Mouse (Mus musculus) kidney, adult 8-10 months (tissue): Measurements from ENCODE around the gene Smpd2.
A peak's percentile ranks its signal among the peaks of the same experiment; 100 is the strongest.

Source experiments
- DNase-seq, 2 experiments: peaks; one replicate each; pipeline ENCODE4 v3.0.0; 2022

Gene Smpd2

DNA sequence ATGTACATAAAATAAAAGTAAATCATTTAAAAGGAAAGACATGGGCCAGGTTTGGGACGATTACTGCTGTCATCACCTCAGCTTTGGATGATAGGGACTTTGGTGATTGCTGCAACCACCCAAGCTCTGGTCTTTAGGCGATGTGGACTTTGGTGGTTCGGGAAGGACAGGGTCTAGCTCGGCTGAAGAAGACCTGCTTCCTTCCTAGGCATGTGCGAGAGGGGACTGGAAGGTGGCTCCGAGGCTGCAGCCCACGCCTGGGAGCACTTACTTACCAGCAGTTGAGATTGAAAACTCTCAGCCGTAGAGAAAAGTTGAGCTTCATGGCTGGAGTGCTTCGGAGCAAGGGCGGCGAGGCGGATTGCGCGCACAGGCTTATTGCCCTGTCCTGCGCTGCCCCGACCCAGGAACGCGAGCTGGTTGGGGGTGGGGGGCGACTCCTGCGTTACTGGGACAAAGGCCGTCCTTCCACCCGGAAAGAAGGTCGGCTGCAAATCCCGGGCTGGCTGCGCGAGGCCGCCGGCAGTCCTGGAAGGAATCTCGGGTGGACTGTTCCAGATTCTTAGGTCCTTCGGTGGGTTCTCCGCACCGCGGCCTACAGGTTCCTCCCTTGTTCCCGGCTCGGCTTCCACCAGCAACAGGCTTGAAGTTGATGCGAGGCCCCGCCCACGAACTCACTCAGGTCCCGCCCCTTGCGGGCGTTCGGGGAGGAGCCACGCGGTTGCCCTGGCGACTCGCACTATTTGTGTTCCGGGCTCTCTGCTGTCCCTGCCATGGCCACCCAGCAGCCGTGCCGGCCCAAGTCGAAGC, at the start of gene Smpd2, which contains the start of gene Ppil6:
Smpd2 (minus strand) TSS at position 662 of the 810 bp plus-strand sequence.
Ppil6 (plus strand) TSS at position 732 of the 810 bp plus-strand sequence.
- peak; percentile 95 to 98 for DNase-seq

DNA sequence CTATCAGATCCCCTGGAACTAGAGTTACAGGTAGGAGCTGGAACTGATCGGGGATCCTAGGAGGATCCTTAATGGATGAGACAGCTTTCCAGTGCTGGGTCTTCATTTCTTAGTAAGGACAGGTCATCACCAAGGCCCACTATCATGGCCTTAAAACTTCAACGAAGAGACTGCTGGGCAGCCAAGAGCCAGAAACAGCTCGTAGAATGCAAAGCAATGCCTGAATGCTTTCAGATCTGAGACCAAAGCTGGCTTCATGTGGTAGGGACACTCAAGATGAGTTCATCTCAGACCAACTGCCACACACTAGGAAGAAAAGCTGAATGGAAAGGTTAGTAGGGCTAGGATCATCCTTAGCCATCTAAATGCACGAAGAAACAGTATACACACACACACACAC, 48.8 kb upstream of the Smpd2 start:
- DNase-seq = no peak

- no peak for DNase-seq
These were observed 47.8 kb upstream of the Smpd2 start for GRCm38 (mm10) chr10:41537983-41538330.

DNA sequence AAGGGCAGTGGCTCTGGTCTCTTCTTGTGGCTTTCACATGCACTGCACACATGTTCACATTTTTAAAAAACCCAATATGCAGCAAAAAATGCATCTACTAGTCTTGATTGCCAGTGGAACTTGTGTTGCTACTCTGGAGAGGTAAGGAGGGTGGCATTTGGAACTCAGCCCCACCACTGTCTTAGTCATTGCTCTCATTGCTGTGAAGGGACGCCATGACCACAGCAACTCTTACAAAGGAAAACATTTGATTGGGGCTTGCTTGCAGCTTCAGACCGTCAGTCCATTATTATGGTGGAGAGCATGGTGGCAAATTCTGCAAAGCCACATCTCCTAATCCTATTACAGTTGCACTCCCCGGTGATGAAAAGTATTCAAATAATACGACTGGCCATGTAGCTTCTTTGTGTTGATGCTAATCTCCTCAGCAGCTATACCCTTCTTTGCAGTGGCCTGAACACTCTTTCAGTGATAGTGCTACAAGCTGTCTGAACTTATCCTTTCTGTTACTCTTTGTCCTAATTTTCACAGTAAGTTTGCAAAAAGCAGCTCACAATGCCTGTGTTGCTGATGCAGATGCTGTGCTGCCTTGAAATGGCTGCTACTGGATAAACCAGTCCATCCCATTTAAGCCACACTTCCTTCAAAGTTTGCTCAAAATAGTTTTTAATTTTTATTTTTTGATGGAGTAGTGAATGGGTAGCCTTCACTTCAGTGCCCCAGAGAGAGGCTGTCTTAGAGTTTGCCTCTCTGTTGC, 47.2 kb upstream of the Smpd2 start:
- no peak for DNase-seq

GRCm38 (mm10) chr10:41536714-41537113, 46.5 kb upstream of the Smpd2 start:
- no peak for DNase-seq

DNA sequence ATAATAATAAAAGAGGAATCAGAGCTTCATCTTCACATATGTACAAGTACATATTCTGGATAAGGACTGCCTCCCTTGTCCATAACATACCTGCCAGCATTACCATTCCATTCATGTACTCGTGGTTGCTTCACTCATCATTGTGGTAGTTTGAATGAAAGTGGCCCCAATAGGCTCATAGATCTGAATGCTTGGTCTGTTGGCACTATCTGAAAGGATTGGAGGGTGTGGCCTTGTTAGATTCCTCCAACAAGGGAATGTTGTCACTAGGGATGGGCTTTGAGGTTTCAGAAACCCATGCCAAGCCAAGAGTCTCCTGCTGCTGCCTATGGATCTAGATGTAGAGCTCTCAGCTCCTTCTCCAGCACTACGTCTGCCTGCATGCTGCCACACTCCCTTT, 45.8 kb upstream of the Smpd2 start:
- no peak for DNase-seq

DNA sequence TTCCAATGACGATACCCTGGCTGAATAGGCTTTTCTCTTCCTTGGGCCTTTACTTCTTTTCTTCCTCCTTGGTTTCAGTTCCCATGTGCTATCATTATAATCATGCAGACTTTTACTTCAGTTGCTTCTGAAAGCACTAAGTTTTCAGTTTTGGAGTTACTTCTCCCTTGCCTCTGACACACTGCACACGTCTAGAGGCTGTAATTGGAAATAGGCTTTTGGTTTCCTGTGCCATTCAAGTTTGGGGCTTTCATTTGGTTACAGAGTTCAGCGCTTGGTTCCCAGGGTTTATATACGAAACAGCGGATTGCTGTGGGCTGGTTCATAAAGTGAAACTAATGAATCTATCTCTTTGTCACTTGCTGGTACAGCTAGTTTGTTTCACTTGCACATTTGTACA, 39.8 kb upstream of the Smpd2 start:
- DNase-seq = no peak

DNA sequence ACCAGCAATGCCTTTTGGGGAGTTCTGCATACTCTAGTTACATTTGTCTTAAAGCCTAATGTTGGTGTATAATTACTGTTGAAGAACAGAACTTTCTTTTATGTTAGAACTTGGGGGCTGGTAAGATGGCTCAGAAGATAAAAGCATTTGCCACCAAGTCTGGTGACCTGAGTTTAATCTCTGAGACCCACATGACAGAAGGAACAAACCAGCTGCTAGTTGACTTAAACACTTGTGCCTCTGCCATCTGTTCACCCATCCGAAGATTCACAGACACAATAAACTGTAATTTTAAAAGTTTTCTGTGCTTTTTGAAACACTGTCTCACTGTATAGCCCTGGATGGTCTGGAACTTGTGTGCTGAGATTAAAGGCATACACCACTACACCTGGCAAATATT, 35.5 kb upstream of the Smpd2 start:
- no peak for DNase-seq

GRCm38 (mm10) chr10:41523386-41523785, 33.2 kb upstream of the Smpd2 start:
- no peak for DNase-seq

DNA sequence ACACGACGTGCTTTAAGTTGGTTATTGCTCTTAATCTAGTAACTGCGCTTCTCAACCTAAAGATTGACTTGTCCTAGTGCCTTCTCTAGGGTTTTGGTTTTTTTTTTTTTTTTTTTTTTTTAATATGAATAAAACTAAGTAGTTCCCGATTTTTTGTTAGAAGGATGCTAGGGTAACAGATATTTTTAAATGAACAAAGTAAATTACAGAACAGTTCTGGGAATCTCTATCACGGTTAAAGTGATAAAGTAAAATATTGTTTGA, 30.2 kb upstream of the Smpd2 start:
- DNase-seq = no peak

DNA sequence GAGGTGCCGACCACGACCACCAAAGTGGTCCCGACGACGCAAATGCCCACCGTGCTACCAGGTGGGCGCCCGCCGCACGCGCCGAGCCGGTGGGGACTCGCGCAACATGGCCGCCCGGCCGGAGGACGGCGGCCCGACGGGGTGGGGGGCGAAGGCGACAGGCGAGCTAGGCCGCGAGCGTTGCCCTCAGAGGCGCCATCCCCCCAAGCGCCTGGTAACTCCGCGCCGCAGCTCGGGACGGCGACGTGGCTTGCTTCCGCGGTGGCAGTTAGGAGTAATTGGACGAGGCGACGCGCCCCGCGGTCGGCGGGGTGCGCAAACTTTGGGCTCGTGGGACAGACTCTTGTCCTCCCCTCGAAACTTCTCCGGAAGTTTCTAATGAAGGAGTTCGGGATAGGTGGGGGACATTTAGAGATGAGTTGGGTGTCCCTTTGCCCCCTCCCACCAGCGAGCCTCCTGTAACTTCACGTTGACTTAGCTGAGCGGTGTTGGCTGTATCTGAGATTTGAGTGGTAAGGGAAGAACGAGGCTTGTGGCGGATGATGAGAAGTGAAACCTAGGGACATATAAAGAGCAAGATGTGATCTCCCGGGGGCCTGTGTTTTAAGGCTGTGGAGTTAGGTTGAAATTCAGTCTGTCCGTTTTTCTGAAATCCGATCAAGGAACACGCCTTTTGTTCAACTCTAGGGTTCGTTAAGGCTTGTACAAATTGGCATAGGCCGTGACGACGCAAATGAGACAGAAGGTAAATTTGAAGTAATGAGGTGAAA, 29.7 kb upstream of the Smpd2 start:
- DNase-seq = peak; percentile 29 to 49

DNA sequence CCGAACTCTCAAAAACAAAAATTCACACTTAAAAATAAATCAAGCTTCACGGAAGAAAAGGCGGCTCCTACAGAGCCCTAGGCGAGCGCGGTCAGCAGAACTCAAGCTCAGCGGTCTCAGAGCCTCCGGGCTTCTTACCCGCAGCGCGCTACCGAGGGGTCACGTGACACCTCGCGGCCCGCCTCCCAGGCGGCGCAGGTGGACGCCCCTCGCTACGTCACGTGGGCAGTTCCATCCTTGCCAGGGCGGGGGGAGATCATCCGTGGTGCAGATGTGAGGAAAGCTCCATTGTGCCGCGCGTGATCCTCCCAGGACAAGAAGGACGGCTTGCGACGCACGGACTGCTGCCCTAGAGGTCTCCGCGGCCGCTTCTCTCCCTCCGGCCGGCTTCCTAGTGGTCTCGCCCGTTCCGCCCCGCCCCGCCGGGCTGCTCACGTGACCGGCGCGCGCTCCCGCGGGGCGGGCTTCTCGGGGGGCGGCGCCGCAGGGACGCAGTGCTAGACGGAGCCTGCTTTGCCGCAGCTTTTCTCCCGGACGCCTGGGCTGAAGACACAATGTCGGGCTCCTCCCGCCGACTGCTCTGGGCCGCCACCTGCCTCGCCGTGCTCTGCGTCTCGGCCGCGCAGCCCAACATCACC, 28.9 kb upstream of the Smpd2 start, which contains the start of gene Cd164:
Cd164 (plus strand) TSS at position 434 of the 638 bp plus-strand sequence.
- DNase-seq = peak; percentile 93

GRCm38 (mm10) chr10:41518508-41518980, 28.4 kb upstream of the Smpd2 start:
- peak; percentile 81 to 85 for DNase-seq

GRCm38 (mm10) chr10:41514921-41515320, 24.8 kb upstream of the Smpd2 start:
- no peak for DNase-seq

DNA sequence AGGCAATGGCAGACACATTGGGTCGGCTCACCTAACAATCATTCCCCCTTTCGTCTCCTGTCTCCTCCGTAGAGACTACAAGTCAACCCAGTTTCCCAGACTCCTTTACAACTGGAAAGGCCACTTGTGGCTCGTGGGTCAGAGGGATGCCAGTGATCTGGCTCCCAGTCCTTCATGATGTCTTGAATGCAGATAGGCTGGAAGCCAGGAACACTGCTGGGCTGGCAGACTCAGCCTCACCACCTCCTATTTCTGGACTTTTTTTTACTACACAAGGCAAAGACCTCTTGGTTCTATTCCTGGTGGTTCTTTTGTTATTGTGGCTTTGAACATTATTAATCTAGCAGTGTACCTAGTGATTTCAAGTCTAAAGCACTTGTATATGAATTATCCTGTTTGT, 24.1 kb upstream of the Smpd2 start:
- no peak for DNase-seq

DNA sequence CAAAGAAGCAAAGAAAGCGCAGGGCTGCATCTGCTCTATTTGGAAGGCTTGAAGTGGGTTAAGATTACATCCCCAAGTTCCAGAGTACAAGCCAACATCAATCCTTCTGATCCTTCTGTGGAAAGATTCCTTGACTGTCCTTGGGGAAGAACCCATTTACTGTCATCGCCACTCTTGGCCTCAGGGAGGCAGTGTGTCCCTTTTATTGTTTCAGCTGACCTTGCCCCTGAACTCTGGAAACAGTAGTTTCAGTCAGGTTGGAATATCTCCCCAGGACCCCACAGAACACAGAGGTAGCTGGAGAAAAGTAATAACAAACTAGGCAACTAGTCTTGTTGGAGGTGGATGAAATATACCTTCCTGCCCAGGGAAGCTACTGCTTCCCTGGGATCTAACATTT, 19.0 kb upstream of the Smpd2 start:
- peak in 1 of 2 experiments; percentile 38 for DNase-seq

- DNase-seq = peak; percentile 71 to 74
These were observed 15.3 kb upstream of the Smpd2 start for GRCm38 (mm10) chr10:41505446-41505845.

- no peak for DNase-seq
These were observed 14.8 kb upstream of the Smpd2 start for GRCm38 (mm10) chr10:41504996-41505395.

- peak; percentile 79 to 86 for DNase-seq
These were observed 10.8 kb upstream of the Smpd2 start for GRCm38 (mm10) chr10:41500941-41501340.

DNA sequence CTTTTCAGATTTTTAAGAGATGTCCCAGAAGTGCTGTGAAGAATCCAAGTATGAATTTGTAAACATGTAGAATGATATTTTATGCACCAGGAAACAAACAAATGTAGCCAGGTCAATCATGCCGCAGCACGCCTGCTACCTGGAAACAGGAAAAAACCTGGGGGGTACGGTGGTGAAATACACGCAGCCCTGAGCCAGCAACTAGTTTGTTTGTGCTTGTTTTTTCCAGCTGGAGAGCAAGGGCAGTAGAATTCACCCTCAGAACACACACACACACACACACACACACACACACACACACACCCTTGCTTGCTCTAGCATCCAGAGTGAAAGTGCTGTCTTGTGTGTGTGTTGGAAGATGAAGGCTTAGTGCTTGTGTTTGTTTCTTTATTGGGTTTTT, 942 bp upstream of the Smpd2 start:
- peak; percentile 27 to 30 for DNase-seq

GRCm38 (mm10) chr10:41490518-41490873, 327 bp upstream of the Smpd2 start:
- DNase-seq = no peak

- DNase-seq = peak; percentile 58 to 64
These were observed 875 bp downstream of the Smpd2 start for GRCm38 (mm10) chr10:41489294-41489693.

DNA sequence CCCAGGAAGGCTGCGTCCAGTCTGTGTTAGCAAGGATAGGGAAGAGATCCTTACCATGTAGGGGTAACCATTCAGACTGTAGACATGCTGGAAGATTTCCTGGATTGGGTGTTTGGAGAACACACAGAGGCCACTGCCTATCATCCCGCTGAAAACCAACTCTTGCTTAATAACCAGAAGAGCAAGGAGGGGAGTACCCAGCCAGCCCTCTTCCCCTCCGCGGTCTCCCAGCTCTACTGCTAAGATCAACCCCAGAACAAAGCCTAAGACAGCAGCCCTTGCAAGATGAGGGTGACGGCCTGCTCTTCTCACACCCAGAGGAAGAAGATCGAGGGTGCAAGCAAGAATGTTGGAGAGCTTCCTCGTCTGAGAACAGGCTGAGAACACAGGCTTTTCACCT, 1.3 kb downstream of the Smpd2 start:
- DNase-seq = no peak
